25 mouse cellular contexts compared by ENCODE assay signal in the genomic region with DNA sequence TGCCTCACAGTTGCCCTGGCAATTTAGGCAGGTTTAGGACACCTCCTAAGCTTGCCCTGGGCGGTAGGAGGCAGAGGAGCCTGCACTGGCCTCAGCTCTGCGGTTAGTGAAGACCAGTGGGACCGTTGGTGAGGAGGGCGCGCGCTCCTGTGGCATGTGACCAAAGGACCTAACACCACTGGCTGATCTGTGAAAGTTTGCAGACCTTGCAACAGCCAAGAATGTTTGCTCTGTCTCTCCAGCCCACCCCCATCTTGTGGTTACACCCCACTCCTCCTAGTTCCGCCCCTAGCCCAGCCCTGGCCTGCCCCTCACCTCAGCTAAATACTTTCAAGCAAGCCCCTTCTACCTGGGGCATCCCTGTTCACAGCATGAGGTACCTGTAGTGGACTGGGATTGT. TPM values are rescaled to one million over a fixed set of nuclear protein-coding genes. Genes with fewer than 3 reads are reported as not detected.
A peak's percentile ranks its signal among the peaks of the same experiment; 100 is the strongest.
DNase-seq lines count a peak whose midpoint lies in the region; ATAC-seq lines count a peak whose summit lies in the region.
"Had no signal": no experiment of that assay in that cellular context is flagged by ENCODE, and none has a peak within 500 bp of the region (broad histone marks: within the 10 kb centered on the region; RNA-seq: fewer than 3 reads in every experiment).

No protein-coding gene starts in this region.

- no peak overlapping the region for H3K4me3 ChIP-seq in heart, embryonic 12.5 days
- no peak overlapping the region for H3K4me3 ChIP-seq in neural tube, embryonic 14.5 days (ENCODE audit: low read depth, low read length)
- no peak overlapping the region for H3K4me3 ChIP-seq in intestine, embryonic 15.5 days (replicated peaks)
- H3K4me3 ChIP-seq: limb, embryonic 13.5 days; midbrain, embryonic 12.5 days; neural tube, embryonic 15.5 days had no signal

- no peak overlapping the region for H3K27ac ChIP-seq in heart, embryonic 12.5 days (ENCODE audit: poor library complexity, severe bottlenecking)
- H3K27ac ChIP-seq in neural tube, embryonic 14.5 days (ENCODE audit: low read depth, low read length): no peak overlapping the region
- no peak overlapping the region for H3K27ac ChIP-seq in intestine, embryonic 15.5 days
- H3K27ac ChIP-seq: hindbrain, embryonic 14.5 days; limb, embryonic 13.5 days; midbrain, embryonic 12.5 days; neural tube, embryonic 15.5 days had no signal

- no peaks in the 10 kb centered on the region for H3K9me3 ChIP-seq in heart, embryonic 12.5 days (replicated peaks)
- no peaks in the 10 kb centered on the region for H3K9me3 ChIP-seq in neural tube, embryonic 14.5 days (ENCODE audit: control insufficient read depth, low read length)
- no peaks in the 10 kb centered on the region for H3K9me3 ChIP-seq in intestine, embryonic 15.5 days
- H3K9me3 ChIP-seq: limb, embryonic 13.5 days; midbrain, embryonic 12.5 days; neural tube, embryonic 15.5 days had no signal

- H3K4me1 ChIP-seq in heart, embryonic 12.5 days (replicated peaks): no peaks in the 10 kb centered on the region
- H3K4me1 ChIP-seq in neural tube, embryonic 14.5 days (ENCODE audit: control insufficient read depth, insufficient read depth, low read length): no peaks in the 10 kb centered on the region
- H3K4me1 ChIP-seq in intestine, embryonic 15.5 days (replicated peaks): no peaks in the 10 kb centered on the region
- H3K4me1 ChIP-seq: midbrain, embryonic 12.5 days; neural tube, embryonic 15.5 days had no signal

- no peak for DNase-seq in heart, adult 9 months (ENCODE audit: low spot score in 2 of 2)
- no peak for DNase-seq in neural tube, embryonic 10.5 days (ENCODE audit: extremely low spot score, low spot score)
- DNase-seq in right cerebral cortex, postnatal 25 days: no peak
- DNase-seq: adrenal gland, adult 2 months; cerebellum, adult 9-10 months; heart, postnatal 36 days; kidney, postnatal 36 days; spleen, adult 18-20 months; thymus, postnatal 25 days had no signal

- no peaks in the 10 kb centered on the region for H3K36me3 ChIP-seq in heart, embryonic 12.5 days
- no peaks in the 10 kb centered on the region for H3K36me3 ChIP-seq in neural tube, embryonic 14.5 days (ENCODE audit: control insufficient read depth, insufficient read depth, low read length)
- no peaks in the 10 kb centered on the region for H3K36me3 ChIP-seq in intestine, embryonic 15.5 days
- H3K36me3 ChIP-seq: limb, embryonic 13.5 days; midbrain, embryonic 12.5 days; neural tube, embryonic 15.5 days had no signal

- no peak for ATAC-seq in heart, embryonic 12.5 days (ENCODE audit: insufficient number of reproducible peaks, low FRiP score)
- 0 out of 2 replicates have a peak, but pooled peaks have one; percentile 24 for ATAC-seq in neural tube, embryonic 14.5 days (ENCODE audit: low read depth)
- peak; percentile 79 for ATAC-seq in megakaryocyte progenitor cell, adult 5-6 weeks (replicated peaks; ENCODE audit: poor library complexity)
- no peak for ATAC-seq in erythroid progenitor cell, adult 5-6 weeks (replicated peaks; ENCODE audit: low FRiP score, poor library complexity, severe bottlenecking)
- ATAC-seq in intestine, embryonic 15.5 days: no peak
- ATAC-seq: forebrain, embryonic 16.5 days; intestine, embryonic 16.5 days had no signal

- H3K27me3 ChIP-seq in heart, embryonic 12.5 days (replicated peaks): no peaks in the 10 kb centered on the region; the same call in 1 of the 2 replicates
- H3K27me3 ChIP-seq in neural tube, embryonic 14.5 days (ENCODE audit: control insufficient read depth, insufficient read depth, low read length): no peaks in the 10 kb centered on the region
- H3K27me3 ChIP-seq in intestine, embryonic 15.5 days (replicated peaks): no peaks in the 10 kb centered on the region
- H3K27me3 ChIP-seq: limb, embryonic 13.5 days; midbrain, embryonic 12.5 days; neural tube, embryonic 15.5 days had no signal

- peak overlapping the region; percentile 18 for H3K4me2 ChIP-seq in heart, embryonic 12.5 days
- H3K4me2 ChIP-seq in neural tube, embryonic 14.5 days (ENCODE audit: low read depth, low read length): no peak overlapping the region
- no peak overlapping the region; the same call in 1 of the 2 replicates for H3K4me2 ChIP-seq in intestine, embryonic 15.5 days (replicated peaks)
- H3K4me2 ChIP-seq: hindbrain, embryonic 14.5 days; limb, embryonic 13.5 days; midbrain, embryonic 12.5 days; neural tube, embryonic 15.5 days had no signal

- H3K9ac ChIP-seq in heart, embryonic 12.5 days: no peak overlapping the region; the same call in 1 of the 2 replicates
- no peak overlapping the region for H3K9ac ChIP-seq in neural tube, embryonic 14.5 days (replicated peaks; ENCODE audit: low read depth, low read length)
- H3K9ac ChIP-seq in intestine, embryonic 15.5 days: no peak overlapping the region
- H3K9ac ChIP-seq: hindbrain, embryonic 14.5 days; limb, embryonic 13.5 days; midbrain, embryonic 12.5 days; neural tube, embryonic 15.5 days had no signal

- 48% methylated on average over 7 of the region's 7 CpGs for WGBS in heart, embryonic 12.5 days
- 45% methylated on average over 7 of the region's 7 CpGs for WGBS in neural tube, embryonic 14.5 days
- WGBS in intestine, embryonic 15.5 days: 43% methylated on average over 7 of the region's 7 CpGs

RNA-seq across cellular contexts. Expression of gene Perp, which starts 13.0 kb away (rescaled TPM):
- 105 and 106 TPM in 2 replicates for polyA plus RNA-seq in heart, embryonic 12.5 days (2016; fragmentation: Nextera tagmentation; extraction: Ambion mirVana)
- polyA plus RNA-seq in neural tube, embryonic 14.5 days (2014; fragmentation: Nextera tagmentation; extraction: Ambion mirVana): 6.8 and 8.7 TPM in 2 replicates
- 0.42 and 1.1 TPM in 2 replicates for total RNA-seq in megakaryocyte progenitor cell, adult 5-6 weeks (2015)
- 1.3 and 1.4 TPM in 2 replicates for total RNA-seq in megakaryocyte progenitor cell, adult 5-6 weeks (2017)
- not detected in 2 replicates for total RNA-seq in erythroid progenitor cell, adult 5-6 weeks (2015; ENCODE audit: low replicate concordance)
- not detected in 2 replicates for total RNA-seq in erythroid progenitor cell, adult 5-6 weeks (2017; ENCODE audit: low replicate concordance)
- polyA plus RNA-seq in intestine, embryonic 15.5 days (2015; fragmentation: Nextera tagmentation; extraction: Ambion mirVana): 47.6 and 48.4 TPM in 2 replicates

RNA-seq across cellular contexts. Expression of gene Gm4922, which starts 45.2 kb away (rescaled TPM):
- polyA plus RNA-seq in heart, embryonic 12.5 days (2016; fragmentation: Nextera tagmentation; extraction: Ambion mirVana): not detected in 2 replicates
- 0.22 and 0.44 TPM in 2 replicates for polyA plus RNA-seq in neural tube, embryonic 14.5 days (2014; fragmentation: Nextera tagmentation; extraction: Ambion mirVana)
- not detected in 2 replicates for total RNA-seq in megakaryocyte progenitor cell, adult 5-6 weeks (2015)
- total RNA-seq in megakaryocyte progenitor cell, adult 5-6 weeks (2017): not detected in 2 replicates
- not detected in 2 replicates for total RNA-seq in erythroid progenitor cell, adult 5-6 weeks (2015; ENCODE audit: low replicate concordance)
- not detected in 2 replicates for total RNA-seq in erythroid progenitor cell, adult 5-6 weeks (2017; ENCODE audit: low replicate concordance)
- polyA plus RNA-seq in intestine, embryonic 15.5 days (2015; fragmentation: Nextera tagmentation; extraction: Ambion mirVana): 0.08 and 0.11 TPM in 2 replicates
- total RNA-seq: adrenal gland, adult 2 months; gastrocnemius, postnatal 4 days; heart, postnatal 36 days; layer of hippocampus, postnatal 10 days had no signal
- polyA plus RNA-seq: adrenal gland, adult 2 months; embryonic facial prominence, embryonic 14.5 days; heart, embryonic 14.5 days; kidney, embryonic 14.5 days; limb, embryonic 13.5 days had no signal

Comparison
In these comparisons a context has a peak if more than half of its experiments do, and no peak if none do; other contexts are left out.
1. ATAC-seq: peak in neural tube, embryonic 14.5 days (single experiment) and megakaryocyte progenitor cell, adult 5-6 weeks (single experiment); none in heart, embryonic 12.5 days (single experiment), erythroid progenitor cell, adult 5-6 weeks (single experiment) and intestine, embryonic 15.5 days (single experiment).